7 mouse cellular contexts compared by ENCODE assay signal in genomic region chr17:63863647-63864149, GRCm38 (mm10). TPM values are rescaled to one million over a fixed set of nuclear protein-coding genes. Genes with fewer than 3 reads are reported as not detected.
DNase-seq lines count a peak whose midpoint lies in the region; ATAC-seq and TF ChIP-seq lines count a peak whose summit lies in the region.

Gene A930002H24Rik, minus strand, starts transcription at chr17:63863791.

- H3K9me3 ChIP-seq in embryonic facial prominence, embryonic 12.5 days: no peaks in the 10 kb centered on the region
- H3K9me3 ChIP-seq in limb, embryonic 13.5 days: no peaks in the 10 kb centered on the region
- no peaks in the 10 kb centered on the region for H3K9me3 ChIP-seq in midbrain, embryonic 16.5 days (replicated peaks; ENCODE audit: control insufficient read depth, low read length, poor library complexity, severe bottlenecking)

- DNase-seq in adrenal gland, postnatal 25 days: peak; percentile 99
- peak; percentile 99 for DNase-seq in heart, adult 2 months
- peak; percentile 98 to 99 for DNase-seq in kidney, adult 8-10 months
- DNase-seq in spleen, postnatal 10 days (ENCODE audit: low spot score in 2 of 2): peak; percentile 82 to 92

- no peak; the same call in 1 of the 2 replicates for TF ChIP-seq CTCF in heart, adult 2 months (IDR thresholded peaks at IDR 0.05)

- H3K27me3 ChIP-seq in embryonic facial prominence, embryonic 12.5 days: no peaks in the 10 kb centered on the region
- H3K27me3 ChIP-seq in heart, adult 2 months (ENCODE audit: control insufficient read depth, insufficient read depth, low read length): no peaks in the 10 kb centered on the region
- no peaks in the 10 kb centered on the region for H3K27me3 ChIP-seq in limb, embryonic 13.5 days
- H3K27me3 ChIP-seq in midbrain, embryonic 16.5 days (ENCODE audit: control insufficient read depth, insufficient read depth, low read depth, low read length): no peaks in the 10 kb centered on the region

- H3K27ac ChIP-seq in embryonic facial prominence, embryonic 12.5 days: peak within 1 kb of the TSS; percentile 78
- H3K27ac ChIP-seq in heart, adult 2 months: peak within 1 kb of the TSS; percentile 92
- peak within 1 kb of the TSS; percentile 79 for H3K27ac ChIP-seq in limb, embryonic 13.5 days
- peak within 1 kb of the TSS; percentile 87 for H3K27ac ChIP-seq in midbrain, embryonic 16.5 days (ENCODE audit: low read length)

- peak within 1 kb of the TSS; percentile 89 for H3K4me2 ChIP-seq in embryonic facial prominence, embryonic 12.5 days (replicated peaks)
- peak within 1 kb of the TSS; percentile 90 for H3K4me2 ChIP-seq in limb, embryonic 13.5 days (replicated peaks)
- H3K4me2 ChIP-seq in midbrain, embryonic 16.5 days (ENCODE audit: low read length): peak within 1 kb of the TSS; percentile 77

- H3K9ac ChIP-seq in embryonic facial prominence, embryonic 12.5 days: peak within 1 kb of the TSS; percentile 85
- peak within 1 kb of the TSS; percentile 85 for H3K9ac ChIP-seq in heart, adult 2 months (ENCODE audit: low read depth, low read length)
- H3K9ac ChIP-seq in limb, embryonic 13.5 days: peak within 1 kb of the TSS; percentile 86
- H3K9ac ChIP-seq in midbrain, embryonic 16.5 days (ENCODE audit: low read depth, low read length): peak within 1 kb of the TSS; percentile 81

- intact Hi-C loops in heart, adult 2 months (cut with DNase I): loop anchor here (2.0 to 10.0 kb wide), 4 partner anchors 59 to 741 kb away; partner anchors contain the start of genes Man2a1 and Pja2

- H3K4me1 ChIP-seq in embryonic facial prominence, embryonic 12.5 days: no peaks in the 10 kb centered on the region; the same call in 1 of the 2 replicates
- H3K4me1 ChIP-seq in heart, adult 2 months (ENCODE audit: control insufficient read depth, insufficient read depth, low read length): peaks cover 2% of the 10 kb centered on the region; the same call in 1 of the 2 replicates
- peaks cover 22% of the 10 kb centered on the region for H3K4me1 ChIP-seq in limb, embryonic 13.5 days
- H3K4me1 ChIP-seq in midbrain, embryonic 16.5 days (ENCODE audit: control insufficient read depth, insufficient read depth, low read length): peaks cover 12% of the 10 kb centered on the region

- peak; percentile 100 for ATAC-seq in embryonic facial prominence, embryonic 12.5 days (ENCODE audit: insufficient number of reproducible peaks, insufficient read depth, low FRiP score, low TSS enrichment)
- ATAC-seq in limb, embryonic 13.5 days (ENCODE audit: low FRiP score, low read depth): peak; percentile 99
- ATAC-seq in midbrain, embryonic 16.5 days: peak; percentile 100

- TF ChIP-seq EP300 in heart, adult 2 months (IDR thresholded peaks at IDR 0.05; ENCODE audit: insufficient read depth, low read depth, low read length): no peak

- no peaks in the 10 kb centered on the region for H3K36me3 ChIP-seq in embryonic facial prominence, embryonic 12.5 days
- no peaks in the 10 kb centered on the region; the same call in none of the 2 replicates for H3K36me3 ChIP-seq in heart, adult 2 months (ENCODE audit: control insufficient read depth, insufficient read depth, low read length)
- H3K36me3 ChIP-seq in limb, embryonic 13.5 days: no peaks in the 10 kb centered on the region
- no peaks in the 10 kb centered on the region for H3K36me3 ChIP-seq in midbrain, embryonic 16.5 days (ENCODE audit: control insufficient read depth, insufficient read depth, low read length)

- H3K79me2 ChIP-seq in heart, adult 2 months (replicated peaks; ENCODE audit: control insufficient read depth, insufficient read depth, low read length): no peaks in the 10 kb centered on the region

- WGBS in embryonic facial prominence, embryonic 12.5 days: 0% methylated on average over 51 of the region's 55 CpGs
- WGBS in heart, adult 2 months: under 1% methylated on average over 54 of the region's 55 CpGs
- under 1% methylated on average over 55 of the region's 55 CpGs for WGBS in limb, embryonic 13.5 days
- under 1% methylated on average over 41 of the region's 55 CpGs for WGBS in midbrain, embryonic 16.5 days

- peak within 1 kb of the TSS; percentile 93 for H3K4me3 ChIP-seq in embryonic facial prominence, embryonic 12.5 days
- peak within 1 kb of the TSS; percentile 96 for H3K4me3 ChIP-seq in heart, adult 2 months
- peak within 1 kb of the TSS; percentile 87 for H3K4me3 ChIP-seq in limb, embryonic 13.5 days
- peak within 1 kb of the TSS; percentile 66 for H3K4me3 ChIP-seq in midbrain, embryonic 16.5 days (ENCODE audit: low read depth, low read length)

- peak; percentile 86 for TF ChIP-seq POLR2A in heart, adult 2 months (IDR thresholded peaks at IDR 0.05; ENCODE audit: insufficient read depth, low read depth, low read length)

RNA-seq across cellular contexts. Expression of gene A930002H24Rik, which starts in this region (rescaled TPM):
- 1.5 and 2.2 TPM in 2 replicates for total RNA-seq in adrenal gland, postnatal 25 days (2021)
- polyA plus RNA-seq in embryonic facial prominence, embryonic 12.5 days (2016; fragmentation: Nextera tagmentation; extraction: Ambion mirVana): 2.7 and 4.7 TPM in 2 replicates
- total RNA-seq in heart, adult 2 months (2021): not detected
- polyA plus RNA-seq in heart, adult 2 months (2012; rRNA removed): 0.98 TPM in 1 of 2 replicates, not detected in the other
- 2.8 and 2.9 TPM in 2 replicates for polyA plus RNA-seq in limb, embryonic 13.5 days (2015; fragmentation: Nextera tagmentation; extraction: Ambion mirVana)
- 2.3 and 2.9 TPM in 2 replicates for polyA plus RNA-seq in midbrain, embryonic 16.5 days (2015; fragmentation: Nextera tagmentation; extraction: Ambion mirVana)

Comparison
In these comparisons a context has a peak if more than half of its experiments do, and no peak if none do; other contexts are left out.
1. Peak in every context shown above with its lines: DNase-seq, ATAC-seq, H3K4me3 ChIP-seq and H3K27ac ChIP-seq.
2. Peak in DNase-seq, H3K4me3 ChIP-seq, H3K27ac ChIP-seq and H3K9ac ChIP-seq in heart, adult 2 months; RNA of the gene not detected or under 1 TPM.